Comparison of ENCODE assay signal across 15 mouse cellular contexts in the genomic region with DNA sequence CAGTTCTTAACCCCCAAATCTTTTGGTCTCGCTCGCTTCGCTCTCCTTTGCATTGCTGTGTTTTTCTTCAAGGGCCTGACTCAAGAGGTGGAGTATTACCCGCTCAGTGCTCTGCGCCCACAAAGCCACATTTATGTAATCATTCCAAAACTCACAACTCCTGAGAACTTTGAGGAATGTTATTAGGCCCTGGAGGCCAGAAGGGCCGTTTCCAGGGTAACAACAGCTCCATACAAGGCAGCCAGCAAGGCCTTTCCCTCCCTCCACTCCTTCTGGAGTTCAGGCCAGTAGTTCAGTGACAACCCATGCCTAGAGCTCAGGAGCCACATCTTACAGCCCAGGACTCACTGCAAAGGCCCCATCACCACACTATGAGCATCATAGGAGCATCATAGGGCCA.
DNase-seq lines count a peak whose midpoint lies in the region; ATAC-seq lines count a peak whose summit lies in the region.
"Had no signal": no experiment of that assay in that cellular context is flagged by ENCODE, and none has a peak within 500 bp of the region (broad histone marks: within the 10 kb centered on the region; RNA-seq: fewer than 3 reads in every experiment).

No protein-coding gene starts in this region.

- no peak overlapping the region for H3K9ac ChIP-seq in kidney, embryonic 14.5 days (ENCODE audit: low read depth, low read length)
- H3K9ac ChIP-seq in lung, embryonic 15.5 days, result no peak overlapping the region
- H3K9ac ChIP-seq: liver, embryonic 12.5 days; neural tube, embryonic 13.5 days had no signal

- DNase-seq in embryo, embryonic 10 days (ENCODE audit: low spot score), result peak; percentile 18
- no peak for DNase-seq in embryo, embryonic 11 days
- peak; percentile 67 for DNase-seq in NIH3T3 (ENCODE audit: low read depth)
- DNase-seq in right cerebral cortex, postnatal 36 days (ENCODE audit: low spot score in 2 of 2), result no peak
- no peak for DNase-seq in retina, postnatal 1 day
- DNase-seq: adrenal gland, postnatal 14 days; cerebellum, adult 2 months had no signal

- H3K4me3 ChIP-seq in kidney, embryonic 14.5 days (ENCODE audit: low read length), result no peak overlapping the region
- no peak overlapping the region for H3K4me3 ChIP-seq in lung, embryonic 15.5 days
- H3K4me3 ChIP-seq: erythroblast, embryonic 14.5 days; liver, embryonic 12.5 days; neural tube, embryonic 13.5 days had no signal

- H3K9me3 ChIP-seq in kidney, embryonic 14.5 days (ENCODE audit: control insufficient read depth, low read length), result no peaks in the 10 kb centered on the region
- no peaks in the 10 kb centered on the region for H3K9me3 ChIP-seq in lung, embryonic 15.5 days
- H3K9me3 ChIP-seq: G1E; liver, embryonic 12.5 days; neural tube, embryonic 13.5 days had no signal

- H3K4me1 ChIP-seq in kidney, embryonic 14.5 days (ENCODE audit: control insufficient read depth, insufficient read depth, low read length), result no peaks in the 10 kb centered on the region
- peaks cover 12% of the 10 kb centered on the region; the same call in 1 of the 2 replicates for H3K4me1 ChIP-seq in lung, embryonic 15.5 days
- H3K4me1 ChIP-seq: liver, embryonic 12.5 days had no signal

- 64% methylated on average over 6 of the region's 6 CpGs for WGBS in kidney, embryonic 14.5 days
- WGBS in lung, embryonic 15.5 days, result 60% methylated on average over 6 of the region's 6 CpGs

- no peak overlapping the region for H3K4me2 ChIP-seq in kidney, embryonic 14.5 days (replicated peaks; ENCODE audit: low read depth, low read length)
- no peak overlapping the region for H3K4me2 ChIP-seq in lung, embryonic 15.5 days
- H3K4me2 ChIP-seq: liver, embryonic 12.5 days; midbrain, embryonic 11.5 days; neural tube, embryonic 13.5 days had no signal

- no peak overlapping the region for H3K27ac ChIP-seq in kidney, embryonic 14.5 days (ENCODE audit: low read depth, low read length)
- peak overlapping the region; percentile 44 for H3K27ac ChIP-seq in lung, embryonic 15.5 days
- H3K27ac ChIP-seq: liver, embryonic 12.5 days; neural tube, embryonic 13.5 days had no signal

- H3K27me3 ChIP-seq in kidney, embryonic 14.5 days (ENCODE audit: control insufficient read depth, insufficient read depth, low read length), result no peaks in the 10 kb centered on the region
- no peaks in the 10 kb centered on the region for H3K27me3 ChIP-seq in lung, embryonic 15.5 days

- ATAC-seq in kidney, embryonic 14.5 days (ENCODE audit: low FRiP score, low TSS enrichment), result peak; percentile 55; the same call in 1 of the 2 replicates
- ATAC-seq in lung, embryonic 15.5 days (ENCODE audit: borderline replicate concordance, extremely low read depth, low FRiP score, low TSS enrichment), result peak; percentile 35
- no peak for ATAC-seq in erythroblast, adult 5-6 weeks (replicated peaks; ENCODE audit: low FRiP score, poor library complexity, severe bottlenecking)
- ATAC-seq: liver, embryonic 12.5 days had no signal

- no peaks in the 10 kb centered on the region for H3K36me3 ChIP-seq in kidney, embryonic 14.5 days (ENCODE audit: control insufficient read depth, insufficient read depth, low read length)
- no peaks in the 10 kb centered on the region for H3K36me3 ChIP-seq in lung, embryonic 15.5 days
- H3K36me3 ChIP-seq: G1E; liver, embryonic 12.5 days; neural tube, embryonic 13.5 days had no signal

Comparison
In these comparisons a context has a peak if more than half of its experiments do, and no peak if none do; other contexts are left out.
1. DNase-seq: peak in embryo, embryonic 10 days (single experiment) and NIH3T3 (single experiment); none in embryo, embryonic 11 days (single experiment), right cerebral cortex, postnatal 36 days (0 of 2) and retina, postnatal 1 day (single experiment).